Mouse (Mus musculus): ENCODE data around the gene 1700029H14Rik. TPM values are rescaled to one million over a fixed set of nuclear protein-coding genes. Genes with fewer than 3 reads are reported as not detected.

The 1700029H14Rik gene
- polyA plus RNA-seq, 1 experiment from 2014 or later: not detected

GRCm38 (mm10) chr8:13516011-13516442 is 46.2 kb downstream of the 1700029H14Rik start:
- Histone ChIP-seq H3K36me3 (replicated peaks) (no peaks in the 10 kb centered on the region), H3K4me3 (no peak overlapping the region), H3K27me3 (ENCODE audit: poor library complexity, severe bottlenecking) (no peaks in the 10 kb centered on the region), H3K4me1 (no peaks in the 10 kb centered on the region), H3K27ac (no peak overlapping the region), H3K9me3 (no peaks in the 10 kb centered on the region)
- 92% methylated on average over 7 of the region's 7 CpGs for WGBS
- DNase-seq (ENCODE audit: extremely low spot score, low spot score): no peak

GRCm38 (mm10) chr8:13513556-13514370 is 48.5 kb downstream of the 1700029H14Rik start:
- Histone ChIP-seq H3K36me3 (replicated peaks) (no peaks in the 10 kb centered on the region), H3K4me1 (no peaks in the 10 kb centered on the region), H3K27me3 (ENCODE audit: poor library complexity, severe bottlenecking) (no peaks in the 10 kb centered on the region), H3K27ac (no peak overlapping the region), H3K4me3 (no peak overlapping the region), H3K9me3 (no peaks in the 10 kb centered on the region)
- 87% methylated on average over 5 of the region's 5 CpGs for WGBS
- no peak for DNase-seq (ENCODE audit: extremely low spot score, low spot score)

GRCm38 (mm10) chr8:13512677-13513076 is 49.6 kb downstream of the 1700029H14Rik start:
- whole genome bisulfite sequencing: 89% methylated on average over 6 of the region's 6 CpGs
- Histone ChIP-seq H3K4me3 (no peak overlapping the region), H3K9me3 (no peaks in the 10 kb centered on the region), H3K27ac (no peak overlapping the region), H3K27me3 (ENCODE audit: poor library complexity, severe bottlenecking) (no peaks in the 10 kb centered on the region), H3K4me1 (no peaks in the 10 kb centered on the region), H3K36me3 (replicated peaks) (no peaks in the 10 kb centered on the region)
- DNase-seq (ENCODE audit: extremely low spot score, low spot score): no peak

- no peaks in the 10 kb centered on the region for H3K27me3 ChIP-seq (ENCODE audit: poor library complexity, severe bottlenecking)
- no peak overlapping the region for H3K4me3 ChIP-seq
- WGBS: 78% methylated on average over 5 of the region's 5 CpGs
- H3K27ac ChIP-seq: no peak overlapping the region
- no peaks in the 10 kb centered on the region for H3K36me3 ChIP-seq (replicated peaks)
- H3K4me1 ChIP-seq: no peaks in the 10 kb centered on the region
- no peaks in the 10 kb centered on the region for H3K9me3 ChIP-seq
- DNase-seq (ENCODE audit: extremely low spot score, low spot score): no peak
Measured at GRCm38 (mm10) chr8:13512016-13512415, 50.2 kb downstream of the 1700029H14Rik start.

GRCm38 (mm10) chr8:13507284-13507937 is 54.9 kb downstream of the 1700029H14Rik start:
- H3K4me1 ChIP-seq: no peaks in the 10 kb centered on the region
- 84% methylated on average over 3 of the region's 3 CpGs for WGBS
- no peak overlapping the region for H3K4me3 ChIP-seq
- no peak overlapping the region for H3K27ac ChIP-seq
- H3K9me3 ChIP-seq: no peaks in the 10 kb centered on the region
- DNase-seq (ENCODE audit: extremely low spot score, low spot score): no peak
- H3K36me3 ChIP-seq (replicated peaks): no peaks in the 10 kb centered on the region
- no peaks in the 10 kb centered on the region for H3K27me3 ChIP-seq (ENCODE audit: poor library complexity, severe bottlenecking)

- no peaks in the 10 kb centered on the region for H3K36me3 ChIP-seq (replicated peaks)
- no peak overlapping the region for H3K27ac ChIP-seq
- WGBS: 70% methylated on average over 4 of the region's 4 CpGs
- H3K9me3 ChIP-seq: no peaks in the 10 kb centered on the region
- H3K4me1 ChIP-seq: no peaks in the 10 kb centered on the region
- H3K4me3 ChIP-seq: no peak overlapping the region
- no peak for DNase-seq (ENCODE audit: extremely low spot score, low spot score)
- H3K27me3 ChIP-seq (ENCODE audit: poor library complexity, severe bottlenecking): no peaks in the 10 kb centered on the region
Measured at GRCm38 (mm10) chr8:13506849-13507248, 55.4 kb downstream of the 1700029H14Rik start.

GRCm38 (mm10) chr8:13504894-13505674 is 57.2 kb downstream of the 1700029H14Rik start:
- Histone ChIP-seq H3K27me3 (ENCODE audit: poor library complexity, severe bottlenecking) (no peaks in the 10 kb centered on the region), H3K9me3 (no peaks in the 10 kb centered on the region), H3K36me3 (replicated peaks) (no peaks in the 10 kb centered on the region), H3K4me1 (no peaks in the 10 kb centered on the region), H3K27ac (no peak overlapping the region), H3K4me3 (no peak overlapping the region)
- DNase-seq (ENCODE audit: extremely low spot score, low spot score): no peak

GRCm38 (mm10) chr8:13503936-13504606 is 58.2 kb downstream of the 1700029H14Rik start:
- H3K36me3 ChIP-seq (replicated peaks): no peaks in the 10 kb centered on the region
- WGBS: 94% methylated on average over 8 of the region's 8 CpGs
- H3K4me1 ChIP-seq: no peaks in the 10 kb centered on the region

GRCm38 (mm10) chr8:13501221-13501620 is 61.0 kb downstream of the 1700029H14Rik start:
- no peak overlapping the region for H3K4me3 ChIP-seq
- no peaks in the 10 kb centered on the region for H3K27me3 ChIP-seq (ENCODE audit: poor library complexity, severe bottlenecking)
- H3K36me3 ChIP-seq (replicated peaks): no peaks in the 10 kb centered on the region
- H3K4me1 ChIP-seq: no peaks in the 10 kb centered on the region
- no peak for DNase-seq (ENCODE audit: extremely low spot score, low spot score)
- WGBS: 87% methylated on average over 3 of the region's 3 CpGs
- no peak overlapping the region for H3K27ac ChIP-seq
- no peaks in the 10 kb centered on the region for H3K9me3 ChIP-seq

More at GRCm38 (mm10) chr8:13503936-13504606, 58.2 kb downstream of the 1700029H14Rik start:
- Histone ChIP-seq H3K27ac (no peak overlapping the region), H3K27me3 (ENCODE audit: poor library complexity, severe bottlenecking) (no peaks in the 10 kb centered on the region), H3K9me3 (no peaks in the 10 kb centered on the region), H3K4me3 (no peak overlapping the region)
- no peak for DNase-seq (ENCODE audit: extremely low spot score, low spot score)

Other genes with a start within 250 kb of the 1700029H14Rik start
- 208 and 215 TPM in 2 replicates for gene Tfdp1, start 223.7 kb downstream of the 1700029H14Rik start, polyA plus RNA-seq (2016; fragmentation: Nextera tagmentation; extraction: Ambion mirVana)
- 0.10 TPM in 1 of 2 replicates, not detected in the other for gene Atp4b, start 165.6 kb downstream of the 1700029H14Rik start, polyA plus RNA-seq (2016; fragmentation: Nextera tagmentation; extraction: Ambion mirVana)
- 0.04 TPM in 2 replicates for gene Grk1, start 157.4 kb downstream of the 1700029H14Rik start, polyA plus RNA-seq (2016; fragmentation: Nextera tagmentation; extraction: Ambion mirVana)
- gene Tmem255b, start 127.3 kb downstream of the 1700029H14Rik start, polyA plus RNA-seq (2016; fragmentation: Nextera tagmentation; extraction: Ambion mirVana): 0.19 and 0.22 TPM in 2 replicates
- 6.1 and 7.6 TPM in 2 replicates for gene Gas6, start 68.0 kb downstream of the 1700029H14Rik start, polyA plus RNA-seq (2016; fragmentation: Nextera tagmentation; extraction: Ambion mirVana)
- gene Rasa3, start 115.1 kb upstream of the 1700029H14Rik start, polyA plus RNA-seq (2016; fragmentation: Nextera tagmentation; extraction: Ambion mirVana): 24.8 and 27.2 TPM in 2 replicates
- 1.4 and 2.0 TPM in 2 replicates for gene Cfap97d2, start 143.4 kb upstream of the 1700029H14Rik start, polyA plus RNA-seq (2016; fragmentation: Nextera tagmentation; extraction: Ambion mirVana)
- 215 and 222 TPM in 2 replicates for gene Cdc16, start 195.2 kb upstream of the 1700029H14Rik start, polyA plus RNA-seq (2016; fragmentation: Nextera tagmentation; extraction: Ambion mirVana)
- 38.7 and 39.3 TPM in 2 replicates for gene Upf3a, start 223.2 kb upstream of the 1700029H14Rik start, polyA plus RNA-seq (2016; fragmentation: Nextera tagmentation; extraction: Ambion mirVana)

All from forebrain, embryonic 10.5 days (tissue).